Comparison of ENCODE assay signal across 9 mouse cellular contexts in genomic region chr9:52679362-52679947, GRCm38 (mm10). TPM values are rescaled to one million over a fixed set of nuclear protein-coding genes. Genes with fewer than 3 reads are reported as not detected.
DNase-seq lines count a peak whose midpoint lies in the region; ATAC-seq lines count a peak whose summit lies in the region.
"Had no signal": no experiment of that assay in that cellular context is flagged by ENCODE, and none has a peak within 500 bp of the region (broad histone marks: within the 10 kb centered on the region; RNA-seq: fewer than 3 reads in every experiment).

Gene AI593442, minus strand, starts transcription at chr9:52679780.

- WGBS in heart, embryonic 10.5 days, result under 1% methylated on average over 27 of the region's 27 CpGs
- WGBS in heart, embryonic 13.5 days, result under 1% methylated on average over 26 of the region's 27 CpGs
- 2% methylated on average over 15 of the region's 27 CpGs for whole genome bisulfite sequencing in midbrain, embryonic 15.5 days

- no peak for ATAC-seq in heart, embryonic 13.5 days (ENCODE audit: extremely low read depth, insufficient number of reproducible peaks, low FRiP score, low TSS enrichment)
- peak; percentile 92 for ATAC-seq in midbrain, embryonic 15.5 days (replicated peaks)

- H3K27ac ChIP-seq in heart, embryonic 10.5 days, result no peak within 1 kb of the TSS
- H3K27ac ChIP-seq in heart, embryonic 13.5 days (replicated peaks), result no peak within 1 kb of the TSS
- H3K27ac ChIP-seq in midbrain, embryonic 15.5 days, result peak within 1 kb of the TSS; percentile 85

- intact Hi-C loops in gastrocnemius, postnatal 36 days (cut with DNase I), result no loop called here

- no peaks in the 10 kb centered on the region for H3K36me3 ChIP-seq in heart, embryonic 10.5 days
- H3K36me3 ChIP-seq in heart, embryonic 13.5 days, result no peaks in the 10 kb centered on the region
- H3K36me3 ChIP-seq in midbrain, embryonic 15.5 days (replicated peaks), result no peaks in the 10 kb centered on the region
- H3K36me3 ChIP-seq: G1E had no signal

- H3K4me3 ChIP-seq in heart, embryonic 10.5 days, result peak within 1 kb of the TSS; percentile 61
- peak within 1 kb of the TSS; percentile 52 for H3K4me3 ChIP-seq in heart, embryonic 13.5 days
- H3K4me3 ChIP-seq in midbrain, embryonic 15.5 days, result peak within 1 kb of the TSS; percentile 66

- H3K4me2 ChIP-seq in heart, embryonic 13.5 days, result peak within 1 kb of the TSS; percentile 78
- H3K4me2 ChIP-seq in midbrain, embryonic 15.5 days, result peak within 1 kb of the TSS; percentile 93

- H3K4me1 ChIP-seq in heart, embryonic 10.5 days, result peaks cover 22% of the 10 kb centered on the region
- H3K4me1 ChIP-seq in heart, embryonic 13.5 days, result peaks cover 14% of the 10 kb centered on the region
- peaks cover 24% of the 10 kb centered on the region for H3K4me1 ChIP-seq in midbrain, embryonic 15.5 days

- H3K27me3 ChIP-seq in heart, embryonic 10.5 days (ENCODE audit: insufficient read depth, poor library complexity, severe bottlenecking), result peaks cover 44% of the 10 kb centered on the region
- H3K27me3 ChIP-seq in heart, embryonic 13.5 days (replicated peaks), result peaks cover 60% of the 10 kb centered on the region
- 0 out of 2 replicates have a peak, but pooled peaks cover 2% of the 10 kb centered on the region for H3K27me3 ChIP-seq in midbrain, embryonic 15.5 days (replicated peaks)

- peak within 1 kb of the TSS; percentile 58; the same call in 1 of the 2 replicates for H3K9ac ChIP-seq in heart, embryonic 13.5 days
- peak within 1 kb of the TSS; percentile 66 for H3K9ac ChIP-seq in midbrain, embryonic 15.5 days

- no peak for DNase-seq in heart, embryonic 10.5 days (ENCODE audit: low spot score)
- DNase-seq in heart, adult 9 months (ENCODE audit: low spot score in 2 of 2), result no peak
- peak; percentile 35 to 69 for DNase-seq in cerebellum, postnatal 4 days (ENCODE audit: low spot score in 2 of 2)
- peak; percentile 47 for DNase-seq in left cerebral cortex, adult 11 months (ENCODE audit: low spot score)
- no peak for DNase-seq in gastrocnemius, postnatal 36 days
- no peak for DNase-seq in adrenal gland, postnatal 4 days (ENCODE audit: low spot score in 2 of 2)

- no peaks in the 10 kb centered on the region for H3K9me3 ChIP-seq in heart, embryonic 10.5 days
- no peaks in the 10 kb centered on the region for H3K9me3 ChIP-seq in heart, embryonic 13.5 days
- H3K9me3 ChIP-seq in midbrain, embryonic 15.5 days, result no peaks in the 10 kb centered on the region
- H3K9me3 ChIP-seq: G1E had no signal

RNA-seq across cellular contexts. Expression of gene AI593442, which starts in this region (rescaled TPM):
- polyA plus RNA-seq in heart, embryonic 10.5 days (2016; fragmentation: Nextera tagmentation; extraction: Ambion mirVana), result 0.04 and 0.09 TPM in 2 replicates
- polyA plus RNA-seq in heart, embryonic 13.5 days (2015; fragmentation: Nextera tagmentation; extraction: Ambion mirVana), result 0.11 and 0.17 TPM in 2 replicates
- 57.3 and 62.4 TPM in 2 replicates for polyA plus RNA-seq in midbrain, embryonic 15.5 days (2015; fragmentation: Nextera tagmentation; extraction: Ambion mirVana)
- under 1 TPM in 1 of 2 experiments, not detected in 1; 0.12 TPM for total RNA-seq in gastrocnemius, postnatal 36 days (2021)
- under 1 TPM; 0.53 to 0.82 TPM for total RNA-seq in adrenal gland, postnatal 4 days (2021)
- polyA plus RNA-seq: G1E had no signal

Comparison
In these comparisons a context has a peak if more than half of its experiments do, and no peak if none do; other contexts are left out.
1. RNA of gene AI593442 (polyA plus RNA-seq): 57.3 to 62.4 TPM in midbrain, embryonic 15.5 days; 0.11 to 0.17 TPM in heart, embryonic 13.5 days and 0.04 to 0.09 TPM in heart, embryonic 10.5 days; every median in the first group is over 10 times any median in the second.
2. DNase-seq: peak in cerebellum, postnatal 4 days (2 of 2) and left cerebral cortex, adult 11 months (single experiment); none in heart, embryonic 10.5 days (single experiment), heart, adult 9 months (0 of 2), gastrocnemius, postnatal 36 days (0 of 2) and adrenal gland, postnatal 4 days (0 of 2).
3. Peak in every context shown above with its lines, with median percentiles within 50 percentile points of each other: H3K4me3 ChIP-seq.